Mouse (Mus musculus) midbrain, postnatal 0 days (tissue): ENCODE data around the gene Rpl11. TPM values are rescaled to one million over a fixed set of nuclear protein-coding genes. Genes with fewer than 3 reads are reported as not detected.

Experiments
- ATAC-seq: fragments of 200-750 bp; cut with Nextera tagmentation; 2 replicates; pipeline ENCODE4 v1.8.0; 2017; ENCODE audit warnings: moderate number of reproducible peaks, mild to moderate bottlenecking, moderate TSS enrichment, moderate library complexity; ENCODE audit not compliant: low FRiP score
- DNase-seq: peaks from one replicate; pipeline ENCODE4 v3.0.0-alpha.2; 2015; ENCODE audit warnings: low spot score
- H3K27ac ChIP-seq: fragments of 300-500 bp; sonication (generic); 2 replicates; pipeline ENCODE4 v1.5.1; 2014; ENCODE audit warnings: low read depth, mild to moderate bottlenecking, low read length, mixed read lengths
- H3K27me3 ChIP-seq: fragments of 300-500 bp; sonication (generic); 2 replicates; pipeline ENCODE4 v1.6.1; 2014; ENCODE audit warnings: low read length, control low read depth, mixed read lengths; ENCODE audit not compliant: insufficient read depth
- H3K36me3 ChIP-seq: fragments of 300-500 bp; sonication (generic); 2 replicates; pipeline ENCODE4 v1.6.1; 2014; ENCODE audit warnings: low read length, control low read depth, mixed read lengths; ENCODE audit not compliant: insufficient read depth
- H3K4me1 ChIP-seq: fragments of 300-500 bp; sonication (generic); 2 replicates; pipeline ENCODE4 v1.6.1; 2014; ENCODE audit warnings: mild to moderate bottlenecking, control low read depth, antibody characterized with exemption, low read length, mixed read lengths; ENCODE audit not compliant: insufficient read depth
- H3K4me2 ChIP-seq: fragments of 300-500 bp; sonication (generic); 2 replicates; pipeline ENCODE4 v1.6.1; 2014; ENCODE audit warnings: low read depth, mild to moderate bottlenecking, low read length, mixed read lengths; ENCODE audit not compliant: poor library complexity, severe bottlenecking
- H3K4me3 ChIP-seq: fragments of 300-500 bp; sonication (generic); 2 replicates; pipeline ENCODE4 v1.5.1; 2014; ENCODE audit warnings: low read depth, mild to moderate bottlenecking, low read length, moderate library complexity
- H3K9ac ChIP-seq: fragments of 300-500 bp; sonication (generic); replicated peaks from 2 replicates; pipeline ENCODE4 v1.6.1; 2014; ENCODE audit warnings: mild to moderate bottlenecking, low read length, moderate library complexity, mixed read lengths; ENCODE audit not compliant: poor library complexity, severe bottlenecking
- H3K9me3 ChIP-seq: fragments of 300-500 bp; sonication (generic); 2 replicates; pipeline ENCODE4 v1.6.1; 2016; ENCODE audit warnings: low read length, control low read depth
- CTCF ChIP-seq: IDR thresholded peaks from 2 replicates; pipeline ENCODE4 v1.5.1; 2016; ENCODE audit warnings: antibody characterized with exemption, mild to moderate bottlenecking
- WGBS: fragments of 180-500 bp; shearing (Covaris S2); extraction: QIAGEN DNeasy Blood & Tissue Kit; methylation state at CpG from one replicate; pipeline ENCODE4 v1.1.7; 2014; 5-methylcytosine and 5-hydroxymethylcytosine counted together
- polyA plus RNA-seq: library from polyadenylated mRNA; unstranded; fragments of >200 nt; fragmentation: Nextera tagmentation; extraction: Ambion mirVana; gene quantifications from 2 replicates; pipeline ENCODE4 v1.2.1, GENCODE M21; 2015
- total RNA-seq: library from RNA; depleted of rRNA; stranded (reverse); fragments of >200 nt; gene quantifications from 2 replicates; pipeline ENCODE4 v1.2.3, GENCODE M21; 2014

The Rpl11 gene
- total and polyA plus RNA-seq, 2 experiments from 2014 or later, result 273 to 601 TPM

- Histone ChIP-seq H3K4me1 (peaks cover 5% of the 10 kb centered on the region), H3K27me3 (no peaks in the 10 kb centered on the region), H3K36me3 (peaks cover 44% of the 10 kb centered on the region), H3K27ac (no peak overlapping the region), H3K9ac (no peak overlapping the region), H3K4me2 (no peak overlapping the region), H3K4me3 (no peak overlapping the region), H3K9me3 (no peaks in the 10 kb centered on the region)
- TF ChIP-seq CTCF, result no peak
- 85% methylated on average over 4 of the region's 4 CpGs for WGBS
- ATAC-seq, result no peak
- DNase-seq, result no peak
Measured at GRCm38 (mm10) chr4:136048291-136049032, 4.8 kb downstream of the Rpl11 start.

- Histone ChIP-seq H3K36me3 (peaks cover 44% of the 10 kb centered on the region), H3K27me3 (no peaks in the 10 kb centered on the region), H3K4me2 (no peak overlapping the region), H3K9me3 (no peaks in the 10 kb centered on the region), H3K4me3 (no peak overlapping the region), H3K27ac (no peak overlapping the region), H3K9ac (no peak overlapping the region), H3K4me1 (peaks cover 5% of the 10 kb centered on the region)
- no peak; the same call in 1 of the 2 replicates for TF ChIP-seq CTCF
- ATAC-seq (no peak), DNase-seq (no peak)
- WGBS, result 50% methylated on average over 4 of the region's 4 CpGs
Measured at GRCm38 (mm10) chr4:136047626-136048025, 5.6 kb downstream of the Rpl11 start.

- H3K9ac ChIP-seq, result no peak overlapping the region
- H3K9me3 ChIP-seq, result no peaks in the 10 kb centered on the region
- TF ChIP-seq CTCF, result no peak
Measured at GRCm38 (mm10) chr4:136046888-136047287, 6.3 kb downstream of the Rpl11 start.

GRCm38 (mm10) chr4:136045091-136045490 is 8.1 kb downstream of the Rpl11 start:
- Histone ChIP-seq H3K4me3 (no peak overlapping the region), H3K36me3 (peaks cover 30% of the 10 kb centered on the region), H3K9me3 (no peaks in the 10 kb centered on the region), H3K4me1 (no peaks in the 10 kb centered on the region), H3K27ac (no peak overlapping the region), H3K4me2 (no peak overlapping the region), H3K27me3 (no peaks in the 10 kb centered on the region), H3K9ac (no peak overlapping the region; the same call in 1 of the 2 replicates)
- no peak for TF ChIP-seq CTCF
- ATAC-seq, result no peak
- DNase-seq, result no peak
- 87% methylated on average over 5 of the region's 5 CpGs for WGBS

More at GRCm38 (mm10) chr4:136046888-136047287, 6.3 kb downstream of the Rpl11 start:
- DNase-seq (no peak), ATAC-seq (no peak)
- H3K4me1 ChIP-seq, result peaks cover 2% of the 10 kb centered on the region
- no peak overlapping the region for H3K4me3 ChIP-seq
- no peaks in the 10 kb centered on the region for H3K27me3 ChIP-seq
- 67% methylated on average over 6 of the region's 6 CpGs for WGBS
- H3K27ac ChIP-seq, result no peak overlapping the region
- peaks cover 44% of the 10 kb centered on the region for H3K36me3 ChIP-seq
- no peak overlapping the region for H3K4me2 ChIP-seq

GRCm38 (mm10) chr4:136043784-136044400 is 9.3 kb downstream of the Rpl11 start:
- DNase-seq (no peak), ATAC-seq (no peak)
- Histone ChIP-seq H3K27ac (no peak overlapping the region), H3K4me1 (no peaks in the 10 kb centered on the region), H3K4me2 (no peak overlapping the region), H3K9ac (no peak overlapping the region), H3K36me3 (peaks cover 20% of the 10 kb centered on the region), H3K27me3 (no peaks in the 10 kb centered on the region), H3K4me3 (no peak overlapping the region), H3K9me3 (no peaks in the 10 kb centered on the region)
- no peak for TF ChIP-seq CTCF
- 49% methylated on average over 6 of the region's 6 CpGs for WGBS

- Histone ChIP-seq H3K4me3 (no peak overlapping the region), H3K9me3 (no peaks in the 10 kb centered on the region), H3K36me3 (no peaks in the 10 kb centered on the region), H3K27ac (no peak overlapping the region), H3K4me1 (no peaks in the 10 kb centered on the region), H3K4me2 (no peak overlapping the region), H3K9ac (no peak overlapping the region), H3K27me3 (no peaks in the 10 kb centered on the region)
- TF ChIP-seq CTCF, result no peak
- 57% methylated on average over 4 of the region's 4 CpGs for WGBS
- ATAC-seq (no peak), DNase-seq (no peak)
Measured at GRCm38 (mm10) chr4:136035078-136035477, 18.1 kb downstream of the Rpl11 start.
